17 mouse cellular contexts compared by ENCODE assay signal in genomic region chr11:49186955-49187488, GRCm38 (mm10). TPM values are rescaled to one million over a fixed set of nuclear protein-coding genes. Genes with fewer than 3 reads are reported as not detected.
DNase-seq lines count a peak whose midpoint lies in the region; ATAC-seq and TF ChIP-seq lines count a peak whose summit lies in the region.
"Had no signal": no experiment of that assay in that cellular context is flagged by ENCODE, and none has a peak within 500 bp of the region (broad histone marks: within the 10 kb centered on the region; RNA-seq: fewer than 3 reads in every experiment).

TSS of gene Btnl9 (minus strand) at chr11:49187159.

- H3K36me3 ChIP-seq in heart, embryonic 12.5 days = no peaks in the 10 kb centered on the region
- H3K36me3 ChIP-seq in E14TG2a.4 (ENCODE audit: insufficient read depth, low read length) = no peaks in the 10 kb centered on the region
- no peaks in the 10 kb centered on the region for H3K36me3 ChIP-seq in heart, embryonic 15.5 days
- no peaks in the 10 kb centered on the region for H3K36me3 ChIP-seq in midbrain, postnatal 0 days (ENCODE audit: insufficient read depth, low read length)
- H3K36me3 ChIP-seq: G1E; intestine, embryonic 15.5 days had no signal

- no peak for TF ChIP-seq CTCF in E14TG2a.4 (conservative IDR thresholded peaks at IDR 0.05; ENCODE audit: low read length)
- TF ChIP-seq CTCF in midbrain, postnatal 0 days (IDR thresholded peaks at IDR 0.05) = no peak

- DNase-seq in heart, adult 18-20 months = peak in 1 of 2 experiments; percentile 24
- no peak for DNase-seq in adrenal gland, postnatal 25 days
- DNase-seq in urinary bladder, postnatal 14 days (ENCODE audit: low spot score) = no peak
- no peak for DNase-seq in midbrain, postnatal 0 days (ENCODE audit: low spot score)
- DNase-seq in right cerebral cortex, postnatal 25 days = no peak
- DNase-seq: B cell, adult 2 months; cerebellum, postnatal 36 days; gastrocnemius, postnatal 36 days; left cerebral cortex, postnatal 4 days; lung, adult 2 months had no signal

- 64% methylated on average over 8 of the region's 8 CpGs for whole genome bisulfite sequencing in heart, embryonic 12.5 days
- 64% methylated on average over 8 of the region's 8 CpGs for WGBS in heart, embryonic 15.5 days
- WGBS in midbrain, postnatal 0 days = 80% methylated on average over 8 of the region's 8 CpGs

- no peaks in the 10 kb centered on the region for H3K27me3 ChIP-seq in heart, embryonic 12.5 days (replicated peaks)
- peaks cover 33% of the 10 kb centered on the region for H3K27me3 ChIP-seq in E14TG2a.4 (ENCODE audit: insufficient read depth, low read length)
- no peaks in the 10 kb centered on the region for H3K27me3 ChIP-seq in heart, embryonic 15.5 days
- H3K27me3 ChIP-seq in midbrain, postnatal 0 days (ENCODE audit: insufficient read depth, low read length) = no peaks in the 10 kb centered on the region
- H3K27me3 ChIP-seq: intestine, embryonic 15.5 days had no signal

- no peak within 1 kb of the TSS for H3K9ac ChIP-seq in heart, embryonic 12.5 days
- no peak within 1 kb of the TSS for H3K9ac ChIP-seq in heart, embryonic 15.5 days
- H3K9ac ChIP-seq in midbrain, postnatal 0 days (replicated peaks; ENCODE audit: low read length, poor library complexity, severe bottlenecking) = no peak within 1 kb of the TSS
- H3K9ac ChIP-seq: intestine, embryonic 15.5 days had no signal

- no peak for ATAC-seq in heart, embryonic 12.5 days (ENCODE audit: insufficient number of reproducible peaks, low FRiP score)
- ATAC-seq in heart, embryonic 15.5 days (replicated peaks; ENCODE audit: insufficient number of reproducible peaks, insufficient read depth, low FRiP score, low read depth) = no peak
- ATAC-seq in midbrain, postnatal 0 days (ENCODE audit: low FRiP score) = no peak
- ATAC-seq: forebrain, embryonic 16.5 days; intestine, embryonic 15.5 days had no signal

- no peak within 1 kb of the TSS for H3K27ac ChIP-seq in heart, embryonic 12.5 days (ENCODE audit: poor library complexity, severe bottlenecking)
- H3K27ac ChIP-seq in heart, embryonic 15.5 days = peak within 1 kb of the TSS; percentile 35; the same call in 1 of the 2 replicates
- H3K27ac ChIP-seq in midbrain, postnatal 0 days (ENCODE audit: low read depth, low read length) = no peak within 1 kb of the TSS
- H3K27ac ChIP-seq: intestine, embryonic 15.5 days had no signal

- no peak within 1 kb of the TSS for H3K4me3 ChIP-seq in heart, embryonic 12.5 days
- peak within 1 kb of the TSS; percentile 39 for H3K4me3 ChIP-seq in E14TG2a.4 (replicated peaks; ENCODE audit: low read length)
- peak within 1 kb of the TSS; percentile 11 for H3K4me3 ChIP-seq in heart, embryonic 15.5 days
- no peak within 1 kb of the TSS for H3K4me3 ChIP-seq in midbrain, postnatal 0 days (ENCODE audit: low read depth, low read length)
- H3K4me3 ChIP-seq: intestine, embryonic 15.5 days had no signal

- H3K4me1 ChIP-seq in heart, embryonic 12.5 days (replicated peaks) = no peaks in the 10 kb centered on the region
- H3K4me1 ChIP-seq in E14TG2a.4 (replicated peaks; ENCODE audit: low read depth, low read length) = peaks cover 11% of the 10 kb centered on the region
- no peaks in the 10 kb centered on the region for H3K4me1 ChIP-seq in heart, embryonic 15.5 days (replicated peaks)
- H3K4me1 ChIP-seq in midbrain, postnatal 0 days (ENCODE audit: insufficient read depth, low read length) = no peaks in the 10 kb centered on the region
- H3K4me1 ChIP-seq: intestine, embryonic 15.5 days had no signal

- no peaks in the 10 kb centered on the region for H3K9me3 ChIP-seq in heart, embryonic 12.5 days (replicated peaks)
- no peaks in the 10 kb centered on the region for H3K9me3 ChIP-seq in E14TG2a.4 (ENCODE audit: low read length)
- H3K9me3 ChIP-seq in heart, embryonic 15.5 days (replicated peaks) = no peaks in the 10 kb centered on the region
- H3K9me3 ChIP-seq in midbrain, postnatal 0 days (ENCODE audit: low read length) = no peaks in the 10 kb centered on the region
- H3K9me3 ChIP-seq: G1E; intestine, embryonic 15.5 days had no signal

- H3K4me2 ChIP-seq in heart, embryonic 12.5 days = no peak within 1 kb of the TSS
- H3K4me2 ChIP-seq in heart, embryonic 15.5 days = 0 out of 2 replicates have a peak within 1 kb of the TSS, but pooled peaks have one; percentile 9
- no peak within 1 kb of the TSS for H3K4me2 ChIP-seq in midbrain, postnatal 0 days (ENCODE audit: low read depth, low read length, poor library complexity, severe bottlenecking)
- H3K4me2 ChIP-seq: intestine, embryonic 15.5 days had no signal

RNA-seq across cellular contexts. Expression of gene Btnl9, which starts in this region (rescaled TPM):
- 10 to 100 TPM; 22.3 to 25.3 TPM for total RNA-seq in heart, adult 18-20 months (2021)
- 1.4 and 1.9 TPM in 2 replicates for polyA plus RNA-seq in heart, embryonic 12.5 days (2016; fragmentation: Nextera tagmentation; extraction: Ambion mirVana)
- 23.7 and 26.6 TPM in 2 replicates for total RNA-seq in adrenal gland, postnatal 25 days (2021)
- polyA plus RNA-seq in heart, embryonic 15.5 days (2015; fragmentation: Nextera tagmentation; extraction: Ambion mirVana) = 4.4 and 6.1 TPM in 2 replicates
- 0.19 TPM in 1 of 2 replicates, not detected in the other for total RNA-seq in midbrain, postnatal 0 days (2014; rRNA removed)
- 0.26 and 0.80 TPM in 2 replicates for polyA plus RNA-seq in midbrain, postnatal 0 days (2015; fragmentation: Nextera tagmentation; extraction: Ambion mirVana)
- total RNA-seq: layer of hippocampus, postnatal 25 days had no signal
- polyA plus RNA-seq: forebrain, embryonic 16.5 days; G1E had no signal

Comparison
In these comparisons a context has a peak if more than half of its experiments do, and no peak if none do; other contexts are left out.
1. RNA of gene Btnl9 (total RNA-seq): 23.7 to 26.6 TPM in adrenal gland, postnatal 25 days and 22.3 to 25.3 TPM in heart, adult 18-20 months; 0.19 TPM in midbrain, postnatal 0 days; every median in the first group is over 10 times any median in the second.
2. H3K4me3 ChIP-seq: peak in E14TG2a.4 (single experiment) and heart, embryonic 15.5 days (single experiment); none in heart, embryonic 12.5 days (single experiment) and midbrain, postnatal 0 days (single experiment).